Mouse (Mus musculus): ENCODE data around the gene Ncoa7.

DNA sequence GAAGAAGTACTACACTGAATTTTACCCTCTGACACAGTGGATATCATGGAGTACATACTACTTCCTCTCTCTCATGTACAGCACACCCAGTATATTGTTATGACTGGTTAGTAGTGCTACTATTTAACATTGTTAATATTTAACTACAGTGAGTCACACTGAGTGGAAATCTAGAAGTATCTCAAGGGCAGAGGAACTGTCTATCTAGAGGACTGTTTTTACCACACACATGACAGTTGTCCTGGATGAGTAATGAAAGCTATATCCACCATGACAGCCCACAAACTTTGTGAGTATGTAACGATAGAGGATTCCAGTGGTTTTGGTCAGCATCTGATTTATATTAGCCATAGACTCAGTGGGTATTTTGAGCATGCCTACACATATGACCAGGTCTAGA lies 90.6 kb downstream of the Ncoa7 start:
- TF ChIP-seq CTCF (IDR thresholded peaks at IDR 0.05; ENCODE audit: low read depth, low read length) = no peak
- TF ChIP-seq POLR2AphosphoS5 (IDR thresholded peaks at IDR 0.05; ENCODE audit: insufficient replicate concordance, low read depth, low read length) = no peak
- no peak for TF ChIP-seq GATA2 (IDR thresholded peaks at IDR 0.05; ENCODE audit: borderline replicate concordance, low read depth, low read length)
- TF ChIP-seq GATA1 (IDR thresholded peaks at IDR 0.05; ENCODE audit: borderline replicate concordance, low read length) = no peak
- no peak for TF ChIP-seq TAL1 (conservative IDR thresholded peaks at IDR 0.05; ENCODE audit: low read depth, low read length)

Measured in G1E (cell line).